Mouse (Mus musculus): ENCODE results near the gene Cbs. TPM values are rescaled to one million over a fixed set of nuclear protein-coding genes. Genes with fewer than 3 reads are reported as not detected.

The Cbs gene
- total RNA-seq, 1 experiment from 2014 or later, result 6.2 TPM

DNA sequence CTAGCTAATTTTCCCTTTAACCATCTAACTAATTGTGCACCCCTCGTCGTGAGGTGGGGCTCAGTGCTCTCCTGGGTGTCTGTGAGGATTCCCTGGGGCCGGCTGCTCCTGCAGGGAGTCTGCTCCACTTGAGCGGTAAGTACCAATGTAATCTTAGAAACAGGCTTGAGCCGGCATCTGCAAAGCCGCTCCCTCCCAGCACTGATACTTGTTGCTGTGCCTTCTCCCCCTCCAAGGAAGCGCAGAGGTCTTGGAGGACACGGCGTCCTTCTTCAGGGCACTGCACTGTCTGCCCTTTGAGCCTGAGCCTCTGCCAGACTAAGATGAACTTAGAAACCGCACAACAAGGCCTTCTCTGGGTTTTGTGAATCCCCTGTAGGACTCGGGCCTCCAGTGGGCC lies 46.2 kb downstream of the Cbs start:
- no peak for DNase-seq

DNA sequence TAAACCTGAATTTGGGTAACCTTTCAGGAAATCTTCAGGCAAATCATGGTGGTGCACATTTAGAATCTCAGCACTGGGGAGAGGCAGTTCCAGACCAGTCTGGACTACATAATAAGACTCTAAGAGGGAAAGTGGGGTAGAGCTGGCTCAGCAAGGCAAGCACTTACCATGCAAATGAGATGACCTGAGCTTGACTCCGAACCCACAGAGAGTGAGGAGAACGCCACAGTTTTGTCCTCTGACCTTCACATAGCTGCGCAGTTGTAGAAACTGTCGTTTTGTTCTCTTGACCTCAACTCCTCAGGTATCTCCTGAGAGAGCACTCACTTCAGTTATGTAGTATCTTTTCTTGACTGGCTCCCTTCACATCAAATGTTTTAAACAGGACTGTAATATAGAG lies 48.3 kb downstream of the Cbs start:
- no peak for DNase-seq

DNA sequence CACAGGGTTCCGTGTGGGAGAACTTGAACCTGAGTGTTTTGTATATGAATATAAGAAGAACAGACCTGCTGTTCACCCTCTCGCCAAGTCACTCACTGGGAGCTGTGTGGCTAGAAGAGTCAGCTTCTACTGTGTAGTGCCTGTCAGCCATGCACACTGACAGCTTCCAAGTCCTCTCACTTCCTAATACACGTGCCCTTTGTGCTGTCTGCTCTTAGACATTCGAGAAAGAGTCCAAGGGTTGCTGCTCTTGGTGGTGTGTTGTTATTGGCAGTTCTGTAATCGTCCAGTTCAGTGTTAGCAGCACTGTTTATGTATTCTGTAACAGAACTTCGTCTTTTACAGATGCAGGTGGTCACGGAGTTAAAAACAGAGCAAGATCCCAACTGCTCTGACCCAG lies 48.9 kb downstream of the Cbs start:
- no peak for DNase-seq

DNA sequence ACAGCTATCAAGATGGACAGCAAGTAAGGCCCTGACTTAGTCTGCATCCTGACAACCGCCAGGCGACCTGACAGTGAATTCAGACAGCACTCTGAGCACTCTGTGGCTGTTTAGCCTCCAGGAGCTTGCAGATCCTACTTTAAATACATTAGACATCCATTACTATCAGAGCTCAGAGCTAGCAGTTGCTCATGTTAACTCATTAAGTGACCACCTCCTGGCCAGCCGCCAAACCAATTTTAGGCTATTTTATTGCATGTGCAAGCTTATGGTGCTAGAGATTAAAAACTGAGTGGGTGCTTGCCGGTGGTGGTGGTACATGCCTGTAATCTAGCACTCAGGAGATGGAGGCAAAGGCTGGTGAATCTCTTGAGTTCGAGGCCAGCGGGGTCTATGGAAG lies 53.3 kb downstream of the Cbs start:
- DNase-seq, result no peak

DNA sequence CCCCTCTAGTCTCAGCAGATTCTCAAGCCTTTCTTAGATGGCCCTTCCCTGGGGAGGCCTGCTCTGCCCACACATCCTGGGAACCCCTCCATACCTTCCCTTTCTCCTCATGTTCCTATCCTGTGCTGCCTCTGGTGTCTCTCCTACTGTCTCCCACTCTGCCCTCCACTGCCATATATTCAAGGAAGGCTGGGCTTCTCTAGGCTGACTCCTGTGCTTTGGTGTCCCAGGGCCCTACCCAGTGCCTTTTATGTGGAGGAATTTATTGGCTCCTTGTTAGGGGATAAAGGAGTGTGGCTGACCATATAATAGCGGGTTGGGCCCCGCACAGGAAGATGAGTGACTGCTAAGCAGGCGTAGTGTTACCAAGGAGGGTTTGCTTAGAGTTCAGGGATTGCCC lies 53.9 kb downstream of the Cbs start:
- DNase-seq, result no peak

DNA sequence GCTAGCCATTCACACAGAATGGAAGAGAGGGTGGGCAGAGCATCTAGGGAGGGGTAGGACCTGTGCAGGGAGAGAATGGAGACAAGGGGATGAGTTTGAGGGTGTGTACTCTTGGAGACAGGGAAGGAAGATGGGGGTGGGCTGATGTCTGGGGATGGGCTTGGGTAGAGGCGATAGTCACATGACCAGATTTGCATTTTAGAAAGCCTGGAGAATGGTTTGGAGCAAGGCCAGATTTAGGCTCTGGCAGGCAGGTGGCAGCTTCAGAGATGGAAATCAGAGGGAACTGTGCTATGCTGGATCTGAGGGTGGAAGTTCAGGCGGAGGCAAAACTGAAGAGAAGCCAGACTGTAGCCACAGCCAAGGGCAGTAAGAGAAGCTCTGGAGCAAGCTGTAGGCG lies 56.7 kb downstream of the Cbs start:
- no peak for DNase-seq

DNA sequence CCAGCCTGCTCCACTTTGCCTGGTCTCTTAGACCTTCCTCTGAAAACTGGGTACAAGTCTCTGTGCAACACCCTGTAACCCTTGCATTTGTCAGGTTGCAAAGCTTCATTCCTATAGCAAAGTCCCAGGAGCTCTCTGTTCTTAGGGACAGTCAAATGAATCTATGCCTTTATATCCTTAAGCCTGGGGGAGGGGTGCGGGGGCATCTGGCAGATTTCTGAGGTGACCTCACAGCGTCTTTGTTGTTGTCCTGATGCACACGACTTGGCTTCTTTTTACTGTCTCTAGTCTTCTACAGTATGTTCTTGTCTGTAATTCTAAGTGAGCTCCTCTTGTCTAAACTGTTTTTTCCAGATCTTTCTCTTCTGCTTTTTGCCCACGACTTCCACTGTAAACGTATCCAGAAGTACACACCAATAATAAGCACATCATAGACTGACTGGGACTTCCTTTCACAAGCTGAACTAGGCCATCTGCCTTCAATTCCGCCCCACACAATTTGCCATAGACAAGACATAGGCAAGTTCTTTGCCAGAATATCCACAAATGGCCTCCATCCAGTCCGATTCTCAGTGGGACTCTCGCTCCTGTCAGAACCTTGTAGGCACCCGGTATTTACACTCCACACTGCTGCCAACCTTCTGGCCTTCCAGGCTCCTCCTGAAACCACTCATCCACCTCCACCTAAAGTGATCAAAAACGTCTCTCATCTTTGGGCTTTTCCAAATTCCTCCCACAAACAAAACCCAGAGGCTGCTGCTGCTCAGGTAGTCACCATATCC lies 60.5 kb downstream of the Cbs start:
- no peak for DNase-seq

DNA sequence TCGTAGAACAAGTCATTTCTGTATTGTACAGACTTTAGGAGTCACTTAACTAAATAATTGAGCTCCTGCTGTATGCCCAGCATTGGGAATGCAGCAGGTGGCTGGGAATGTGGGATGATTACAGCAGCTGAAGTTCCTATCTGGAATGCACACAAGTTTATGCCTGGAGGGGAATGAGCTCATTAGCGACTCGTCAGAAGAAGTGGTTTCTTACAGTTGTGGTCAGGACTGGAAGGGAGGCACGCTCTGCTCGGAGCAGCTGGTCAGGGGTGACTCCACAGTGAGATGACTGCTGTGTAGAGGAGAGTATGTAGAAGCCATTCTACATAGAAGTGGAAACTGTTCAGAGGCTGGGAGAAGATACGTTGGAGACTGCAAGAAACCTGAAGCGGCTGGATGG lies 62.4 kb downstream of the Cbs start:
- DNase-seq, result no peak

DNA sequence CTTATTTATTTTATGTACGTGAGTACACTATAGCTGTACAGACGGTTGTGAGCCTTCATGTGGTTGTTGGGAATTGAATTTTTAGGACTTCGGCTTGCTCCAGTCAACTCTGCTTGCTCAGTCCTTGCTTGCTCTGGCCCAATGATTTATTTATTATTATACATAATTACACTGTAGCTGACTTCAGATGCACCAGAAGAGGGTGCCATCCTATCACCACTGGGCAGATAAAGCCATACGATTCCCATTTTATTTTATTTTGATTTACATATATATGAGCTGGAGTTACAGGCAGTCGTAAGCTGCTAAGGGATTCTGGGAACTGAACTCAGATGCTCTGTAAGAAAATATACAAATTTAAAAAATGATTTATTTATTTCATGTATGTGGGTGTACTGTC lies 65.3 kb downstream of the Cbs start:
- DNase-seq, result no peak

DNA sequence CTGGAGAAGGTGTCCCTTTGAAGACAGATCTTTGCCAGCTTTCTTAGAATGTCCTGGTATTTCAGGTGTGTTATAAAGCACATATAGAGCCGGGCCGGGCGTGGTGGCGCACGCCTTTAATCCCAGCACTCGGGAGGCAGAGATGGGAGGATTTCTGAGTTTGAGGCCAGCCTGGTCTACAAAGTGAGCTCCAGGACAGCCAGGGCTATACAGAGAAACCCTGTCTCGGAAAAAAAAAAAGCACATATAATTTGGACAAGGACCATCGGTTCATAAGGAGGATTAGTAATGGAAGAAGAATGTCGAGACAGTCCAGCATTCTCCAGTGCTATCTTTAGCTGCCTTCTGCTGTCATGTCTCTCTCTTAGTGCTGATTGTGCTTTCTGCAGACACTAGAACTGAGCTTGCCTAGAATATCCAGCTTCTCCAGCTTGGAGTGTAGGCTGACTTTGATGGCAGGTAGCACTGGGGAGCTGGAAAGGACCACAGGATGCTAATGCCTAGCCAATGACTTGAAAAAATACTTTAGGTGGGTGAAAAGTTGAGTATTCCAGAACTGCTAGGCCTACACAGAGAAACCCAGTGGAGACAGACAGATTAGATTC lies 66.6 kb downstream of the Cbs start:
- no peak for DNase-seq

DNA sequence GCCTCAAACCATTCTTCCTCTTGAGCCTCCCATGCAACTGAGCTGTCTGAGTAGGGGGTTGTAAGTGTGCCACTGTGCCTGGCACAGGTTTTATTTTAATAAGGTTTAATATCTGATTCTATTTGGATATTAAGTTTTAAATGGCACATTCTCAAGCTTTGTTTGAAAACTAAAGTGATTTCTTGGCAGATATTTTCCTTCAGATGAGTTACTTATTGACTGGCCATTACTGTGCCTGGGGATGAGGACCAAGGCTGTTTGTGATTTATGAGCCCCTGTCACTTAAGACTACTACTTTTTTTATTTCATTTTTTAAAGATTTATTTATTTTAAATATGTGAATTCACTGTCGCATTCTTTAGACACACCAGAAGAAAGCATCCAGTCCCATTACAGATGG lies 67.3 kb downstream of the Cbs start:
- DNase-seq, result no peak

DNA sequence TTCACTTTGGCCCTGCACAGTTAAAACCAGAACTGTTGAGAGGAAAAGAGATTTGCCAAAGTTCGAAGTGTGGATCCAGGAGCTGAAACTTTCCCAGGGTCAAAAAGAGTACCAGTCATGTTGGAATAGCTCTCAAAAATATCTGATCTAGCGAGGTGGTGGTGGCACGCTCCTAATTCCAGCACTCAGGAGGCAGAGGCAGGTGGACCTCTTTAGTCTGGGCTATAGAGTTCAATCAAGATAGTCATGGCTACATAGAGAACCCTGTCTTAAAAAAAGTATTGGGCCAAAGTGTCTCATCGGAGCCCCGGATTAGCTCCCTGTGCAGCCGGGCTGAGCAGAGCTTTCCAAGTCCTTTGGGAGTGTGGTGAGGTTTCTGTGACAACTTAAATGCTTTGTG lies 70.8 kb downstream of the Cbs start:
- DNase-seq, result no peak

DNA sequence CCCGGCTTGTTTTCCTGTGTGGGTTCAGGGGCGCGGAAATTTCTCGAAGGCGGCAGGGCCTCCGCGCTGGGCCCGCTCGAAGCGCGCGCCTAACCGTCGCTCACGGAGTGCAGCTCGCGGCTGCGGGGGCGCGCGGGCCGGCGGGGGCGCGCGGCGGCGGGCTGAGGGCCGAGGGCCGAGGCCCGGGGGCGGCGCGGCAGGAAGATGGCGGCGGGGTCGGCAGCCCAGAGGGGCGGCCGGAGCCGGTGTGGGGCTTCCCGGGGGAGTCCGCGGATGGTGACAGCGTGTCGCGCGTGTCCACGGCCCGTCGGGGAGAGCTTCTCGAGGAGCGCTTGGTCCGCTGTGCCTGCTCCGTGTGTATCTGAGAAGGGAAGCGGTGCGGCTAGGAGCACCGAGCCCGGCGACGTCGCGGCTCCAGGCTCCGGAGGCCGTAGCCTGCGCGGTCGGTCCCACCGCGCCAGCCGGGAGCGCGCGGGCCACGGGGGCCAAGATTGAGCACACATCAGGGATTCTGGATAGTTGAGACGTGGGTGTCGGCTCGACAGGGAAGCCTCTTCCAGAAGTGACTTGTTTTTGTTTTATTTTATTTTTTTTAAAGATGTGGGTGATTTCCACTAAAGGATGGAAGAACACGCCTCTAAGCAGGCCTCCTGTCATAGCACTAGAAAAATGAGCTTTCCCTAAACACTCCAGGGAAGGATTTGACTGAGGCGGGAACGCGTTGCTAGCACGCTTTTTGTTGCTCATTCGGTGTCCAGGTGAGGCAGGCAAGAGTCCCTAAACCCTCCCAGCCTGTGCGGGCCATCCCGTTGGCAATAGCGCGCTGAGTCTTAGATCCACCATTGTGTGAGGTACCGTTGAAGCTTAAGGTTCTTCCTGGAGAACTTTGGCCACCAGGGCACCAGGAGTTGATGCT lies 71.6 kb downstream of the Cbs start:
- peak; percentile 65 for DNase-seq

DNA sequence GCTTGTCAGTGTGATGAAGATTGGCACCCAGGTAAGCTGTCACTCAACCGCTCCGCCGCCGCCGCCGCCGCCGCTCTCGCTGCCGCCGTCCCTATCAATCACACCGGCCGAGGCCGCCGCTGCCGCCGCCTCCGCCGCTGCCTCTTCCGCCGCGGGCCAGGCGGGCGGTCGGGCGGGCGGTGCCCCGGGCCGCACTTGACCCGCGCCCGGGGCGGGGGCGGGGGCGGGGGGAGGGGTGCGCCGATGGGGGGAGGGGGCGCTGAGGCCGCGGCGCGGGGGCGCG lies 72.2 kb downstream of the Cbs start:
- DNase-seq, result no peak

DNA sequence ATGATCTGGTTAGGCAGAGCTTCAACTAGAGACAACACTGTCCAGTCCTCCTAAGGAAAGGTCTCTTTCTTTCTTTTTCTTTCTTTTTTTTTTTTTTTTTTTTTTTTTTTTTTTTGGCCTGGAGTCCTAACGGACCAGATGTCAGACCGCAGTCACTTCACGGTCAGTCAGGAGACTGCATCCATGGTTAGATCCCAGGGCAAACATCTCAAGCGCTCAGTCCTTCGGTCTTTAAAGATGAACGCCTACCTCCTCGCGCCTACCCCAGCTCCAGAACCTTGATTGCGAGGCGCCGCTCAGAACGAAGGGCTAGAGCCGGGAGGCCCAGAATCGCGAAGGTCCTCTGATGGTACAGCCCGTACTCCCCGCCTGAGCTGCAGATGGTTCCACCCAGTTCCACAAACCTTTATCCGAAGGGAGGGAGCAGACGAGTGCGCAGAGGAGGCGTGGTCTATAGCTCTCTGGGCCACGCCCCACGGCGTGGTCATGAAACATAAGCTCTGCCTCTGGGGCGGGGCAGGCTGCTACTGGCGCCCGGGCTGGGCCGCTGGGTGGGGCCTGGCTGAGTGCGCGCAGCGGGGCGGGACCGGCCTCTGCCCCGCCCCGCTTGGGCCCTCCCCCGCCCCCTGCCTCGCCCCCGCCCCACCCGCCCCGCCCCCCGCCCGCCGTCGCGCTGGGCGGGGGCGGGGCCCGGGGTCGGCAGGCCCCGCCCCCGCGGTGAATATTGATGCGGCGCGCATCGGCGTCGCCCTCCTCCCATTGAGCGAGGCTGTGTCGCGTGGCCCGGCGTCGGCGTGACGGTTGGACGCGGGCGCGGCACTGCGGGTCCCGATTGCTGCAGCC lies 72.8 kb downstream of the Cbs start, which contains the start of gene Pknox1:
Gene Pknox1 (plus strand): TSS at position 720 of the 843 bp plus-strand sequence.
- peak; percentile 97 for DNase-seq

DNA sequence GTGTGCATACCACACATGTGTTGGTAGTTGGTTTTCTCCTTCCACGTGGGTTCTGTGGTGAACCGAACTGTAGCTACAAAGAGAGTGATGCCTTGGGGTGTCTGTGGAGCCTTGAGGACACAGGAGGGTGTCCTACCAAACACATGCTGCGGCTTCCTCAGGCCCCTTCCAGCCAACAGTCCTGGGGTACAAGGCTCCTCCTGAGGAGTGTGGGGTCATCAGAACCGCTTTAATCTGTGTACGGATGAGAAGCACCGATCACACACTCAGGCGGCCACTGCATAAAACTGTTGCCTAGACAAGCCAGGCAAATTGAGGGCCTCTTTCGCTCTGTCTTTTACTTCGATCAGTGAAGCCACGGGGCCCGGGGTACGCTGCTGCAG lies 73.4 kb downstream of the Cbs start:
- DNase-seq, result peak; percentile 33

DNA sequence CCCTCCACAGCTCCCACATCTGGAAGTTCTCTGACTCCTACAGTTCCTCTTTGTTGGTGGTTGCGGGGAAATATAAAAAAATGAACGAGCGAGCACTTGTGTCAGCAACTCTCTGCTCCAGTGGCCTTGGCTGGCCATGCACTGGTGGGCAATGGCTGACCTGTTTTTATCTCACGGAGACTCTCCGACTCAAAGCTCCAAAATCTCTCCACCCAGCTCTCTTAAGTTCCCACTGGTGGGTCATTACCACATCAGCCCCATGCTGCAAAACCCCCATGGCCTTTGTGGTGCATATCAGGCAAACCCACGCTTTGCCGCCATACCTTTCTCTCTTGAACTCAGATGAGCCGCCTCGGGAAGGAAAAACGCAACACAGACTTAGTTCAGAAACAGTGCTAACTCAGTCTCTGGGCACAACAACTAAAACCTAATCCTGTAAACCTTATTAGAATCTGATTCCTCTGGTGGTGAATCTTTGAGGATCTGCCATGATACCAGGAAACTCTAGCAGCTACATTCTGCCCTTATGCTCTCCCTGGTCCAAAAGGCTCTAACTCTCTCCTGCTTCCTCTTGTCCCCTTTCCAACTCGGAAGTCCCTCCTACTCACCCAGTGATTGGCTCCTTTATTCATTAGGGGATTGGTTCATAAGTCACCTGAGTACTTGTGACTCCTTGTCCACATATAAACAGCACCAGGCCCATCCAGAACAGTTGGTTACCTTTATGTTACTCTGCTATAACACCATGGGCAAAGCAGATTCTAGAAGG lies 77.8 kb downstream of the Cbs start:
- no peak for DNase-seq
